Mouse (Mus musculus): ENCODE results near the gene Pdia4.

Gene Pdia4

DNA sequence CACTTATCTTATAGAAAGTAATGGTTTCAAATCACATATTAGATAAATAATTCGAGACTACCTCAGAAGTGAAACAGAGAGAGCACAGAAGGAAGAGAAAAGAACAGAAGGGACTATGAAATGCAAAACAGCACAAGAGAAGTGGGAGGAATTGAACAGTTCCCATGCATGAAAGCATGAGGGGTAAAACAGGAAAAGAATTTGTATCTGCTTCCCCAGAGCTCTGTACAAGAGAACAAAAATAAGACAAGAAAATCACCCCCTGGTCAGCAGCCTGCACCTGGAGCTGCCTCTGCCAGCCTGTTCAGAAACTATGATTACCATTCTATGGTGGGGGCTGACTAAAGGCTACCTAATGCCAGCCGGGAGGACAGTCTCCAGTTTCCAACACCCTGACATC is 5.8 kb downstream of the Pdia4 start:
- H3K27me3 ChIP-seq (ENCODE audit: insufficient read depth, low read length), result no peaks in the 10 kb centered on the region
- TF ChIP-seq CTCF (conservative IDR thresholded peaks at IDR 0.05; ENCODE audit: low read length), result no peak
- no peak for TF ChIP-seq NANOG (IDR thresholded peaks at IDR 0.05; ENCODE audit: borderline replicate concordance, low read length)
- no peak for TF ChIP-seq POU5F1 (IDR thresholded peaks at IDR 0.05; ENCODE audit: borderline replicate concordance, low read length)
- H3K4me1 ChIP-seq (replicated peaks; ENCODE audit: low read depth, low read length), result peaks cover 54% of the 10 kb centered on the region
- H3K9me3 ChIP-seq (ENCODE audit: low read length), result no peaks in the 10 kb centered on the region
- no peak overlapping the region for H3K4me3 ChIP-seq (replicated peaks; ENCODE audit: low read length)
- peaks cover 86% of the 10 kb centered on the region for H3K36me3 ChIP-seq (ENCODE audit: insufficient read depth, low read length)

DNA sequence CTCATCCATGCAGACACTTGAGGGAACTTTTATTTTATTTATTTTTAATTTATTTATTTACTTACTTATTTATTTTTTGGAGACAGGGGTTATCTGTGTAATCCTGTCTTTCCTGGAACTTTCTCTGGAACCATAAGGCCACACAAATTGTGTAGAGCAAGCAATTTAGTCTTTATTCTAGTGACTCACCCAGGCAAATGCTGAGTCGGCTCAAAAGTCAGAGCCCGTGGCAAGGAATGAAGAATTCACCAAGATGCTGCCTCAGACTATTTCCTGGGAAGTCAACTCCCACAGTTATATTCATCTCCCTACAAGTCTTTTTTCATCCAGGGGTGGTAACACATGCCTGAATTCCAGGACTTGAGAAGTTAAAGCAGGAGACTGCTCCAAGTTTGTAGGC is 7.7 kb downstream of the Pdia4 start:
- TF ChIP-seq POU5F1 (IDR thresholded peaks at IDR 0.05; ENCODE audit: borderline replicate concordance, low read length), result no peak
- no peak for TF ChIP-seq NANOG (IDR thresholded peaks at IDR 0.05; ENCODE audit: borderline replicate concordance, low read length)
- no peak for TF ChIP-seq CTCF (conservative IDR thresholded peaks at IDR 0.05; ENCODE audit: low read length)
- Histone ChIP-seq H3K36me3 (ENCODE audit: insufficient read depth, low read length) (peaks cover 95% of the 10 kb centered on the region), H3K4me3 (replicated peaks; ENCODE audit: low read length) (no peak overlapping the region), H3K9me3 (ENCODE audit: low read length) (no peaks in the 10 kb centered on the region), H3K4me1 (replicated peaks; ENCODE audit: low read depth, low read length) (peaks cover 39% of the 10 kb centered on the region), H3K27me3 (ENCODE audit: insufficient read depth, low read length) (no peaks in the 10 kb centered on the region)

- Histone ChIP-seq H3K4me3 (replicated peaks; ENCODE audit: low read length) (no peak overlapping the region), H3K4me1 (replicated peaks; ENCODE audit: low read depth, low read length) (peaks cover 32% of the 10 kb centered on the region), H3K9me3 (ENCODE audit: low read length) (no peaks in the 10 kb centered on the region), H3K27me3 (ENCODE audit: insufficient read depth, low read length) (no peaks in the 10 kb centered on the region), H3K36me3 (ENCODE audit: insufficient read depth, low read length) (peaks cover 97% of the 10 kb centered on the region)
- peak; percentile 80 for TF ChIP-seq CTCF (conservative IDR thresholded peaks at IDR 0.05; ENCODE audit: low read length)
- no peak for TF ChIP-seq POU5F1 (IDR thresholded peaks at IDR 0.05; ENCODE audit: borderline replicate concordance, low read length)
- TF ChIP-seq NANOG (IDR thresholded peaks at IDR 0.05; ENCODE audit: borderline replicate concordance, low read length), result no peak
Measured at GRCm38 (mm10) chr6:47799079-47799478, 14.2 kb downstream of the Pdia4 start.

- peaks cover 57% of the 10 kb centered on the region for H3K36me3 ChIP-seq (ENCODE audit: insufficient read depth, low read length)
Measured at GRCm38 (mm10) chr6:47794106-47794830, 19.0 kb downstream of the Pdia4 start.

DNA sequence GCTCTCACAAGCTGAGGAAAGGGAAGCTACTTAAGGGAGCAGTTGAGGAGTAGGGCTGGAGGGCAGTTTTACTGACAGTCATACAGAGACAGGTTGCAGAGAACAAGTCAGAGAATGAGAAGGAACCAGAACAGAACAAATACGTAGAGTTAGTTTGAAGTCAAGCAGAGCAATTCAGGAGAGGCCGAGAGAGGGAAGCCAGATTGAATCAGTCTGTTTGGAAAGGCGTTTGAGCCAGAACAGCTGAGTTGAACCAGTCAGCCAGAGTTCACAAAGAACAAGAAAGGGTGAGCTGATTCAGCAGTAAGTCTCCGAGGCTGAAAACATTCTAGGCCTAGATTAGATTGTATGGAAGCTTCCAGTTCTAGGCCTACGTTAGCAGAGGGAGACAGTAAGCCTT is 19.9 kb downstream of the Pdia4 start:
- H3K9me3 ChIP-seq (ENCODE audit: low read length), result no peaks in the 10 kb centered on the region
- no peak for TF ChIP-seq CTCF (conservative IDR thresholded peaks at IDR 0.05; ENCODE audit: low read length)
- TF ChIP-seq NANOG (IDR thresholded peaks at IDR 0.05; ENCODE audit: borderline replicate concordance, low read length), result no peak
- no peak for TF ChIP-seq POU5F1 (IDR thresholded peaks at IDR 0.05; ENCODE audit: borderline replicate concordance, low read length)
- H3K27me3 ChIP-seq (ENCODE audit: insufficient read depth, low read length), result no peaks in the 10 kb centered on the region
- no peak overlapping the region for H3K4me3 ChIP-seq (replicated peaks; ENCODE audit: low read length)
- peaks cover 50% of the 10 kb centered on the region for H3K4me1 ChIP-seq (replicated peaks; ENCODE audit: low read depth, low read length)
- H3K36me3 ChIP-seq (ENCODE audit: insufficient read depth, low read length), result peaks cover 47% of the 10 kb centered on the region

More at GRCm38 (mm10) chr6:47794106-47794830, 19.0 kb downstream of the Pdia4 start:
- H3K27me3 ChIP-seq (ENCODE audit: insufficient read depth, low read length), result no peaks in the 10 kb centered on the region
- TF ChIP-seq POU5F1 (IDR thresholded peaks at IDR 0.05; ENCODE audit: borderline replicate concordance, low read length) (no peak), CTCF (conservative IDR thresholded peaks at IDR 0.05; ENCODE audit: low read length) (0 out of 2 replicates have a peak, but pooled peaks have one; percentile 11)
- no peak overlapping the region for H3K4me3 ChIP-seq (replicated peaks; ENCODE audit: low read length)
- no peaks in the 10 kb centered on the region for H3K9me3 ChIP-seq (ENCODE audit: low read length)
- H3K4me1 ChIP-seq (replicated peaks; ENCODE audit: low read depth, low read length), result peaks cover 42% of the 10 kb centered on the region

GRCm38 (mm10) chr6:47792533-47792932 is 20.7 kb downstream of the Pdia4 start:
- Histone ChIP-seq H3K27me3 (ENCODE audit: insufficient read depth, low read length) (no peaks in the 10 kb centered on the region), H3K9me3 (ENCODE audit: low read length) (no peaks in the 10 kb centered on the region), H3K36me3 (ENCODE audit: insufficient read depth, low read length) (peaks cover 40% of the 10 kb centered on the region), H3K4me3 (replicated peaks; ENCODE audit: low read length) (no peak overlapping the region), H3K4me1 (replicated peaks; ENCODE audit: low read depth, low read length) (peaks cover 50% of the 10 kb centered on the region)
- TF ChIP-seq POU5F1 (IDR thresholded peaks at IDR 0.05; ENCODE audit: borderline replicate concordance, low read length) (no peak), NANOG (IDR thresholded peaks at IDR 0.05; ENCODE audit: borderline replicate concordance, low read length) (no peak), CTCF (conservative IDR thresholded peaks at IDR 0.05; ENCODE audit: low read length) (no peak)

GRCm38 (mm10) chr6:47790745-47791144 is 22.5 kb downstream of the Pdia4 start:
- Histone ChIP-seq H3K4me3 (replicated peaks; ENCODE audit: low read length) (peak overlapping the region; percentile 48), H3K9me3 (ENCODE audit: low read length) (no peaks in the 10 kb centered on the region), H3K27me3 (ENCODE audit: insufficient read depth, low read length) (no peaks in the 10 kb centered on the region), H3K4me1 (replicated peaks; ENCODE audit: low read depth, low read length) (peaks cover 50% of the 10 kb centered on the region), H3K36me3 (ENCODE audit: insufficient read depth, low read length) (peaks cover 23% of the 10 kb centered on the region)
- no peak for TF ChIP-seq NANOG (IDR thresholded peaks at IDR 0.05; ENCODE audit: borderline replicate concordance, low read length)
- TF ChIP-seq POU5F1 (IDR thresholded peaks at IDR 0.05; ENCODE audit: borderline replicate concordance, low read length), result no peak
- TF ChIP-seq CTCF (conservative IDR thresholded peaks at IDR 0.05; ENCODE audit: low read length), result no peak

DNA sequence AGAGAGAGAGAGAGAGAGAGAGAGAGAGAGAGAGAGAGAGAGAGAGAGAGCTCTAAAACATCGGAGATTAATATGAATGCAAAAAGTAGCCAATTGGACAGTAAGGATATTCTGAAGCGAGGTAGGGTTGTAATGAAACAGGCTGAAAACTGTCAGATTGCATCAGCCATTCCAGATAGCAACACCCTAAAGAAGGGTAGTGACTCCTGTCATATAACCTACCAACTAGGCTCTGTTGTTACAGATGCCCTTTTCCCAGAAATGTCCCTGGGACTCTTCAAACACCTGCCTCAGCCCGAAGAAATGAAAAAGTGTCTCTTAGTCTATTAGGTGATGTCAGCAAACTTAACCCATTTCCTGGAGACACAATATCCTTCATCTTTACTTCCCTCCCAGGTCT is 24.4 kb downstream of the Pdia4 start:
- no peaks in the 10 kb centered on the region for H3K27me3 ChIP-seq (ENCODE audit: insufficient read depth, low read length)
- peaks cover 39% of the 10 kb centered on the region for H3K4me1 ChIP-seq (replicated peaks; ENCODE audit: low read depth, low read length)
- peak overlapping the region; percentile 78 for H3K4me3 ChIP-seq (replicated peaks; ENCODE audit: low read length)
- H3K36me3 ChIP-seq (ENCODE audit: insufficient read depth, low read length), result peaks cover 9% of the 10 kb centered on the region; the same call in 1 of the 2 replicates
- TF ChIP-seq POU5F1 (IDR thresholded peaks at IDR 0.05; ENCODE audit: borderline replicate concordance, low read length), result no peak
- no peak for TF ChIP-seq NANOG (IDR thresholded peaks at IDR 0.05; ENCODE audit: borderline replicate concordance, low read length)
- no peak for TF ChIP-seq CTCF (conservative IDR thresholded peaks at IDR 0.05; ENCODE audit: low read length)
- H3K9me3 ChIP-seq (ENCODE audit: low read length), result no peaks in the 10 kb centered on the region

All from E14TG2a.4 (cell line).